Mouse (Mus musculus): ENCODE data around the gene Polm. TPM values are rescaled to one million over a fixed set of nuclear protein-coding genes. Genes with fewer than 3 reads are reported as not detected.
"Not testable (repeated sequence)": the region's sequence is repeated elsewhere in the genome, so short reads cannot be mapped to it uniquely, and the experiment has no call there.

The Polm gene
- total RNA-seq, 1 experiment from 2014 or later: 23.3 TPM

GRCm38 (mm10) chr11:5819223-5819622, 18.6 kb downstream of the Polm start:
- ATAC-seq (ENCODE audit: extremely low read depth, insufficient number of reproducible peaks, low FRiP score, poor library complexity, severe bottlenecking): no peak

- no peak for ATAC-seq (ENCODE audit: extremely low read depth, insufficient number of reproducible peaks, low FRiP score, poor library complexity, severe bottlenecking)
These were observed 24.4 kb downstream of the Polm start for GRCm38 (mm10) chr11:5813381-5813780.

GRCm38 (mm10) chr11:5809487-5809886, 28.3 kb downstream of the Polm start:
- not testable (repeated sequence) for ATAC-seq (ENCODE audit: extremely low read depth, insufficient number of reproducible peaks, low FRiP score, poor library complexity, severe bottlenecking)

GRCm38 (mm10) chr11:5807956-5808355, 29.9 kb downstream of the Polm start:
- ATAC-seq (ENCODE audit: extremely low read depth, insufficient number of reproducible peaks, low FRiP score, poor library complexity, severe bottlenecking): no peak

- ATAC-seq (ENCODE audit: extremely low read depth, insufficient number of reproducible peaks, low FRiP score, poor library complexity, severe bottlenecking): no peak
These were observed 32.1 kb downstream of the Polm start for GRCm38 (mm10) chr11:5805711-5806110.

GRCm38 (mm10) chr11:5804174-5804573, 33.6 kb downstream of the Polm start:
- no peak for ATAC-seq (ENCODE audit: extremely low read depth, insufficient number of reproducible peaks, low FRiP score, poor library complexity, severe bottlenecking)

- ATAC-seq (ENCODE audit: extremely low read depth, insufficient number of reproducible peaks, low FRiP score, poor library complexity, severe bottlenecking): no peak
These were observed 34.2 kb downstream of the Polm start, which contains the start of gene Pgam2 for GRCm38 (mm10) chr11:5803551-5803981. Gene Pgam2, minus strand, starts transcription at chr11:5803733.

GRCm38 (mm10) chr11:5802457-5803217, 35.2 kb downstream of the Polm start:
- no peak for ATAC-seq (ENCODE audit: extremely low read depth, insufficient number of reproducible peaks, low FRiP score, poor library complexity, severe bottlenecking)

- no peak for ATAC-seq (ENCODE audit: extremely low read depth, insufficient number of reproducible peaks, low FRiP score, poor library complexity, severe bottlenecking)
These were observed 35.8 kb downstream of the Polm start for GRCm38 (mm10) chr11:5802005-5802404.

- ATAC-seq (ENCODE audit: extremely low read depth, insufficient number of reproducible peaks, low FRiP score, poor library complexity, severe bottlenecking): no peak
These were observed 36.3 kb downstream of the Polm start for GRCm38 (mm10) chr11:5801511-5801910.

- no peak for ATAC-seq (ENCODE audit: extremely low read depth, insufficient number of reproducible peaks, low FRiP score, poor library complexity, severe bottlenecking)
These were observed 38.0 kb downstream of the Polm start for GRCm38 (mm10) chr11:5799621-5800490.

GRCm38 (mm10) chr11:5797928-5798327, 39.9 kb downstream of the Polm start:
- ATAC-seq (ENCODE audit: extremely low read depth, insufficient number of reproducible peaks, low FRiP score, poor library complexity, severe bottlenecking): no peak

- ATAC-seq (ENCODE audit: extremely low read depth, insufficient number of reproducible peaks, low FRiP score, poor library complexity, severe bottlenecking): no peak
These were observed 40.4 kb downstream of the Polm start for GRCm38 (mm10) chr11:5797371-5797770.

GRCm38 (mm10) chr11:5796939-5797338, 40.9 kb downstream of the Polm start:
- no peak for ATAC-seq (ENCODE audit: extremely low read depth, insufficient number of reproducible peaks, low FRiP score, poor library complexity, severe bottlenecking)

GRCm38 (mm10) chr11:5795706-5796105, 42.1 kb downstream of the Polm start:
- ATAC-seq (ENCODE audit: extremely low read depth, insufficient number of reproducible peaks, low FRiP score, poor library complexity, severe bottlenecking): no peak

- ATAC-seq (ENCODE audit: extremely low read depth, insufficient number of reproducible peaks, low FRiP score, poor library complexity, severe bottlenecking): no peak
These were observed 42.5 kb downstream of the Polm start for GRCm38 (mm10) chr11:5795290-5795689.

- ATAC-seq (ENCODE audit: extremely low read depth, insufficient number of reproducible peaks, low FRiP score, poor library complexity, severe bottlenecking): no peak
These were observed 47.4 kb downstream of the Polm start for GRCm38 (mm10) chr11:5790431-5790830.

- peak; percentile 41 for ATAC-seq (ENCODE audit: extremely low read depth, insufficient number of reproducible peaks, low FRiP score, poor library complexity, severe bottlenecking)
These were observed 48.0 kb downstream of the Polm start for GRCm38 (mm10) chr11:5789754-5790333.

GRCm38 (mm10) chr11:5789071-5789753, 48.6 kb downstream of the Polm start:
- peak; percentile 23 for ATAC-seq (ENCODE audit: extremely low read depth, insufficient number of reproducible peaks, low FRiP score, poor library complexity, severe bottlenecking)
